Mouse (Mus musculus): ENCODE measurements at regions not wholly inside any gene's neighbourhood (a gene's known extent, or its start where the extent isn't known, plus 50 kb on each side); places are given as distances from the start of the nearest gene placed in this dataset.

GRCm38 (mm10) chr4:5494072-5495000 is 701.2 kb upstream of the Impad1 start:
- no peak overlapping the region for H3K4me2 ChIP-seq (ENCODE audit: low read length)
- no peak for TF ChIP-seq CTCF (IDR thresholded peaks at IDR 0.05; ENCODE audit: low read depth)
- no peaks in the 10 kb centered on the region for H3K27me3 ChIP-seq (ENCODE audit: insufficient read depth, low read length)
- 33% methylated on average over 1 of the region's 1 CpGs for WGBS
- ATAC-seq (replicated peaks; ENCODE audit: low FRiP score, low read depth), result no peak
- peak; percentile 72 for DNase-seq (ENCODE audit: low spot score)
- H3K4me1 ChIP-seq (replicated peaks; ENCODE audit: insufficient read depth, low read length), result no peaks in the 10 kb centered on the region
- H3K36me3 ChIP-seq (ENCODE audit: insufficient read depth, low read length), result no peaks in the 10 kb centered on the region
- H3K9ac ChIP-seq (ENCODE audit: low read depth, low read length), result no peak overlapping the region
- H3K27ac ChIP-seq, result no peak overlapping the region
- no peak overlapping the region for H3K4me3 ChIP-seq (replicated peaks; ENCODE audit: low read depth, low read length)
- H3K9me3 ChIP-seq (replicated peaks; ENCODE audit: low read length), result no peaks in the 10 kb centered on the region

GRCm38 (mm10) chr4:5486786-5487185 is 693.6 kb upstream of the Impad1 start:
- Histone ChIP-seq H3K4me3 (replicated peaks; ENCODE audit: low read depth, low read length) (no peak overlapping the region), H3K36me3 (ENCODE audit: insufficient read depth, low read length) (no peaks in the 10 kb centered on the region), H3K9ac (ENCODE audit: low read depth, low read length) (no peak overlapping the region), H3K4me1 (replicated peaks; ENCODE audit: insufficient read depth, low read length) (no peaks in the 10 kb centered on the region), H3K4me2 (ENCODE audit: low read length) (no peak overlapping the region), H3K9me3 (replicated peaks; ENCODE audit: low read length) (no peaks in the 10 kb centered on the region), H3K27ac (no peak overlapping the region), H3K27me3 (ENCODE audit: insufficient read depth, low read length) (no peaks in the 10 kb centered on the region)
- no peak for TF ChIP-seq CTCF (IDR thresholded peaks at IDR 0.05; ENCODE audit: low read depth)
- WGBS, result 51% methylated on average over 2 of the region's 2 CpGs
- DNase-seq (ENCODE audit: low spot score) (no peak), ATAC-seq (replicated peaks; ENCODE audit: low FRiP score, low read depth) (no peak)

DNA sequence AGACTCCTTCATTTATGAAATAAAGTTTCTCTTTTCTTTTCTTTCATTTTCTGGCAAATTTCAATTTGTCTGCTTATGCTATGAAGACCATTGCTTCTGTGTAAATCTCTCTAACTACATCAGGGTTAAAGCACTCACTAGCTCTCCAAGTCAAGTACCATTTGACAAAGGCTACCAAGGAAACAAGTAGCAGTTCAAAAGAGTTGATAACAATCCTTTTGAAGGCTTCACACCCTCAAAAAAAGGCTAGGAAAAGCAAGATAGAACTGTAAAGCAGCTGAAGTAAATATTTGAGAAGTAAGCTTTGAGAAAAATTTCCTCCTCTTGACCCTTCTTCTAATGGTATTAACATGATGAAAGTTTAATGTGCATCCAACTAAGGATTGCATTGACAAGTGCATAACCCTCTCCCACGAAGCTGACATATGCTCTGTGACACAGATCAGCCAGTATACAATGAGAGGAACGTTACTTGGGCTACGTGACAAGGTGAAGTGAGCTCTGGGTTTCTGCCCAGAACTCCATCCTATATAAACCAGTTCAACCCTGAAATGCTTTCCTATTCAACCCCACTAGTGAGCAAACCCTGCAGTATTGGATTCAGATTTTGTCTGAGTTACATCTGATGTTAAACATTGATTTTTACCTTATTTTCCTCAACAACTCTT is 678.9 kb upstream of the Impad1 start:
- H3K36me3 ChIP-seq (ENCODE audit: insufficient read depth, low read length), result no peaks in the 10 kb centered on the region
- H3K9me3 ChIP-seq (replicated peaks; ENCODE audit: low read length), result no peaks in the 10 kb centered on the region
- H3K9ac ChIP-seq (ENCODE audit: low read depth, low read length), result no peak overlapping the region
- no peak overlapping the region for H3K4me3 ChIP-seq (replicated peaks; ENCODE audit: low read depth, low read length)
- H3K27ac ChIP-seq, result no peak overlapping the region
- no peak overlapping the region for H3K4me2 ChIP-seq (ENCODE audit: low read length)
- 61% methylated on average over 3 of the region's 3 CpGs for WGBS
- no peaks in the 10 kb centered on the region for H3K4me1 ChIP-seq (replicated peaks; ENCODE audit: insufficient read depth, low read length)
- DNase-seq (ENCODE audit: low spot score), result peak; percentile 9
- H3K27me3 ChIP-seq (ENCODE audit: insufficient read depth, low read length), result no peaks in the 10 kb centered on the region
- ATAC-seq (replicated peaks; ENCODE audit: low FRiP score, low read depth), result no peak
- TF ChIP-seq CTCF (IDR thresholded peaks at IDR 0.05; ENCODE audit: low read depth), result no peak

DNA sequence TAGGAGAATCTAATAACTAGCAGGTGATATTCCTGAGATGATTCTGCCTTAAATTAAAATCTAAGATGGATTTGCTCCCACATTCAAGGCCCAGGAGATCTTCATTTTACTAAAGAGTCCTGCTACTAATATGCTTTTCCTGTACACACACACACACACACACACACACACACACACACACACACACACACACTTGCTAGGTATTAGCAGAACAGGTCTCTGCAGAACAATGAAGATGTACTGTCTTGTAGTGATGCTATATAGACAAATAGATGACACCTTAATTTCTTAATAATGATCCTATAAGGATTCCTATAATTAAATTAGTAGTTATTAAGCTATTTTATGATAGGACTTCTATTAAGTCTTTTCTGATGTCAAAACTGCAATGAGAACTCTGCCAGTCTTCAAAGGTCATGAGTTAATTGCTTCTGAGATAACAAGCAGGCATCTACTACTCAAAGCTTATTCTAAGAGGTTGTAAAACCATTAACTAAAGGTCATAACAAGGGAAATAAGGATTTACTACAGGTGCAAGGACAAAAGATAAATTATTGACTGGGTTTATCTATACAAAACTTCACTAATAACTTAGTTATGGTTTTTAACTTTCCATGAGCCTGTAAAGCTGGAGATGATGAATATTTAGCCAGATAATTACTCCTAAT is 666.0 kb upstream of the Impad1 start:
- Histone ChIP-seq H3K4me3 (replicated peaks; ENCODE audit: low read depth, low read length) (no peak overlapping the region), H3K9ac (ENCODE audit: low read depth, low read length) (no peak overlapping the region), H3K4me1 (replicated peaks; ENCODE audit: insufficient read depth, low read length) (no peaks in the 10 kb centered on the region), H3K4me2 (ENCODE audit: low read length) (no peak overlapping the region), H3K9me3 (replicated peaks; ENCODE audit: low read length) (no peaks in the 10 kb centered on the region), H3K27me3 (ENCODE audit: insufficient read depth, low read length) (no peaks in the 10 kb centered on the region), H3K27ac (no peak overlapping the region), H3K36me3 (ENCODE audit: insufficient read depth, low read length) (no peaks in the 10 kb centered on the region)
- TF ChIP-seq CTCF (IDR thresholded peaks at IDR 0.05; ENCODE audit: low read depth), result no peak
- no peak for DNase-seq (ENCODE audit: low spot score)
- no peak for ATAC-seq (replicated peaks; ENCODE audit: low FRiP score, low read depth)

GRCm38 (mm10) chr4:5450417-5450816 is 657.3 kb upstream of the Impad1 start:
- Histone ChIP-seq H3K4me3 (replicated peaks; ENCODE audit: low read depth, low read length) (no peak overlapping the region), H3K27ac (no peak overlapping the region), H3K4me2 (ENCODE audit: low read length) (no peak overlapping the region), H3K9me3 (replicated peaks; ENCODE audit: low read length) (no peaks in the 10 kb centered on the region), H3K27me3 (ENCODE audit: insufficient read depth, low read length) (no peaks in the 10 kb centered on the region), H3K4me1 (replicated peaks; ENCODE audit: insufficient read depth, low read length) (no peaks in the 10 kb centered on the region), H3K36me3 (ENCODE audit: insufficient read depth, low read length) (no peaks in the 10 kb centered on the region), H3K9ac (ENCODE audit: low read depth, low read length) (no peak overlapping the region)
- 89% methylated on average over 6 of the region's 6 CpGs for WGBS
- ATAC-seq (replicated peaks; ENCODE audit: low FRiP score, low read depth) (no peak), DNase-seq (ENCODE audit: low spot score) (no peak)
- no peak for TF ChIP-seq CTCF (IDR thresholded peaks at IDR 0.05; ENCODE audit: low read depth)

DNA sequence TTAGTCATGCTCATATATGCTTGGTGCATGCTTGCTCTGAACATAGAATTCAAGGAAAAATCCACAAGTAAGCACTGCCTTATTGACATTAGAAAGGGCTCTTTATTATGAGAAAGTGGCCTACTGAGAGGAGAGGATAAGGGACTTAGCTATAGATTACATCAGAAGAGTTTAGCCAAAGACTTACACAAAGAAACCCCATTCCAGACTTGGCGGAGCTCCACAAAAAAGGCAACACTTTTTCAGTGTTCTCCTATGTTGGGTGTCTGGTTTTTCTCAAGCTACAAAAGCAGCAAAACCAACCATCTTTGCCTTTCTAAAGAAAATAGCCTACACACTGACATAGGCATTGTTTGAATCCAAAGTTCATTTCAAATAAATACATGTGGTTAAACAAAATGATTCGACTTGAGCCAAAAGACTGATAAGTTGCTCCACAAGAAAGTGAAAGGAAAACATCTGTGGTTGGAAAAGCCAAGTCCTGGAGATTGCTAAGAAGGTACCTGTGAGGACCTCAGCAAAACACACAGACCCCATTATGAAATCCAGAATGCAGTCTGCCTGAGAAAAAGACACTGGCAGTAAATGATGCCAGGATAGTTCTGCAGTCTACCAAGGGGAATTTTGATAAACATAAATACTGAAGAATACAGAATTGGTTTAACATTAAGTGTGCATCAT is 648.3 kb upstream of the Impad1 start:
- Histone ChIP-seq H3K36me3 (ENCODE audit: insufficient read depth, low read length) (no peaks in the 10 kb centered on the region), H3K9me3 (replicated peaks; ENCODE audit: low read length) (no peaks in the 10 kb centered on the region), H3K9ac (ENCODE audit: low read depth, low read length) (no peak overlapping the region), H3K27me3 (ENCODE audit: insufficient read depth, low read length) (no peaks in the 10 kb centered on the region), H3K4me3 (replicated peaks; ENCODE audit: low read depth, low read length) (no peak overlapping the region), H3K4me1 (replicated peaks; ENCODE audit: insufficient read depth, low read length) (no peaks in the 10 kb centered on the region), H3K27ac (no peak overlapping the region), H3K4me2 (ENCODE audit: low read length) (no peak overlapping the region)
- no peak for DNase-seq (ENCODE audit: low spot score)
- WGBS, result 73% methylated on average over 2 of the region's 2 CpGs
- no peak for TF ChIP-seq CTCF (IDR thresholded peaks at IDR 0.05; ENCODE audit: low read depth)
- no peak for ATAC-seq (replicated peaks; ENCODE audit: low FRiP score, low read depth)
